8 mouse cellular contexts compared by ENCODE assay signal in the genomic region with DNA sequence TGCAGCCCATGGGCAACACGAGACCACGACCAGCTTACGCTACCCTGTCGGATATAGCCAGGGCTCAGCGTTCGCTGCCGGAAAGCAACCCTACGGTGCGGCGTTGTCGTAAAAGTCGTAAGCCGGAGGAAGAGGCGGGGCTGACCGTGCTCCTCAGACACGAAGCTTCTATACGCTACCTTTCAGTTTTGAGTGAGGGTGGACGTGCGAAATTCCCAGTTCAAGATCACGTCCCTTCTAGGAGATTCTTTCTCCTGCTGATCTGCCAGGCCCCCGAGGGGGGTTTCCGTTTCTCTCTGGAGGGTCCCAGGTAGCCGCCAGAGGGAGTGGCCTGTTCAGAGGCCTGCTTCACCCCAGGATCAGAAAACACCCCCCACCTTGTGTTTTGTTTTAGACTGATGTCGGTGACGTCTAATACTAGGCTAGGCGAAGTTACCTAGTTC. TPM values are rescaled to one million over a fixed set of nuclear protein-coding genes. Genes with fewer than 3 reads are reported as not detected.
DNase-seq lines count a peak whose midpoint lies in the region; ATAC-seq and TF ChIP-seq lines count a peak whose summit lies in the region.

Gene Hax1, minus strand, starts transcription at position 169 of the 443 bp plus-strand sequence.

- TF ChIP-seq CTCF in C2C12 (IDR thresholded peaks at IDR 0.05; ENCODE audit: control insufficient read depth, insufficient read depth, insufficient read length), result no peak
- TF ChIP-seq CTCF in brain, embryonic 14.5 days (IDR thresholded peaks at IDR 0.05; ENCODE audit: borderline replicate concordance, extremely low read depth, insufficient read depth, insufficient read length), result peak; percentile 11; the same call in 1 of the 2 replicates
- TF ChIP-seq CTCF in liver, adult 2 months (IDR thresholded peaks at IDR 0.05; ENCODE audit: low read depth, low read length), result 0 out of 2 replicates have a peak, but pooled peaks have one; percentile 6

- peak within 1 kb of the TSS; percentile 63 for H3ac ChIP-seq in C2C12 (ENCODE audit: control insufficient read depth, insufficient read length, low read depth)
- H3ac ChIP-seq in myocyte (ENCODE audit: control insufficient read depth, insufficient read length), result peak within 1 kb of the TSS; percentile 15

- under 1% methylated on average over 26 of the region's 26 CpGs for WGBS in heart, embryonic 11.5 days (ENCODE audit: insufficient replicate concordance)
- under 1% methylated on average over 26 of the region's 26 CpGs for WGBS in kidney, embryonic 16.5 days
- WGBS in liver, adult 2 months, result under 1% methylated on average over 26 of the region's 26 CpGs

- peak within 1 kb of the TSS; percentile 81 for H3K27ac ChIP-seq in heart, embryonic 11.5 days (ENCODE audit: low read depth, low read length)
- peak within 1 kb of the TSS; percentile 91 for H3K27ac ChIP-seq in kidney, embryonic 16.5 days (ENCODE audit: low read length)
- H3K27ac ChIP-seq in liver, adult 2 months (replicated peaks; ENCODE audit: insufficient read depth, low read depth, low read length), result peak within 1 kb of the TSS; percentile 93

- peak within 1 kb of the TSS; percentile 87 for H3K9ac ChIP-seq in heart, embryonic 11.5 days (ENCODE audit: low read depth, low read length)
- peak within 1 kb of the TSS; percentile 90 for H3K9ac ChIP-seq in kidney, embryonic 16.5 days (replicated peaks; ENCODE audit: low read length)
- peak within 1 kb of the TSS; percentile 89 for H3K9ac ChIP-seq in liver, adult 2 months (ENCODE audit: low read depth, low read length)

- peaks cover 14% of the 10 kb centered on the region for H3K79me3 ChIP-seq in C2C12 (ENCODE audit: low read depth)

- 0 out of 2 replicates have a peak, but pooled peaks have one; percentile 1 for TF ChIP-seq POLR2A in brain, embryonic 14.5 days (IDR thresholded peaks at IDR 0.05; ENCODE audit: borderline replicate concordance, extremely low read depth, insufficient read depth, insufficient read length, poor library complexity, severe bottlenecking)
- peak; percentile 62; the same call in 1 of the 2 replicates for TF ChIP-seq POLR2A in liver, adult 2 months (IDR thresholded peaks at IDR 0.05; ENCODE audit: extremely low read depth, insufficient read depth, low read length)
- peak; percentile 83 for TF ChIP-seq POLR2A in myocyte (IDR thresholded peaks at IDR 0.05; ENCODE audit: insufficient read length, low read depth)

- peak; percentile 99 for DNase-seq in brain, embryonic 14.5 days (ENCODE audit: low read depth)
- DNase-seq in liver, adult 2 months (ENCODE audit: extremely low read depth, low read depth, low spot score), result peak; percentile 93
- DNase-seq in splenic B cell, adult 2 months (ENCODE audit: low read depth, low spot score), result peak; percentile 95

- H3K36me3 ChIP-seq in C2C12 (ENCODE audit: control insufficient read depth, insufficient read depth) (peaks cover 57% of the 10 kb centered on the region), myocyte (ENCODE audit: control insufficient read depth, insufficient read depth) (peaks cover 54% of the 10 kb centered on the region)
- peaks cover 68% of the 10 kb centered on the region for H3K36me3 ChIP-seq in erythroblast, embryonic 14.5 days (ENCODE audit: control insufficient read depth)
- H3K36me3 ChIP-seq in heart, embryonic 11.5 days (ENCODE audit: control insufficient read depth, insufficient read depth, low read length), result peaks cover 13% of the 10 kb centered on the region
- H3K36me3 ChIP-seq in kidney, embryonic 16.5 days (ENCODE audit: insufficient read depth, low read length), result peaks cover 43% of the 10 kb centered on the region
- H3K36me3 ChIP-seq in liver, adult 2 months (ENCODE audit: control insufficient read depth, insufficient read depth, low read length), result peaks cover 34% of the 10 kb centered on the region
- peaks cover 9% of the 10 kb centered on the region; the same call in 1 of the 2 replicates for H3K36me3 ChIP-seq in splenic B cell, adult 2 months (ENCODE audit: control insufficient read depth, insufficient read depth, low read length, poor library complexity, severe bottlenecking)

- peak within 1 kb of the TSS; percentile 78 for H3K4me3 ChIP-seq in C2C12 (ENCODE audit: insufficient read depth, poor library complexity, severe bottlenecking)
- peak within 1 kb of the TSS; percentile 93 for H3K4me3 ChIP-seq in erythroblast, embryonic 14.5 days (replicated peaks)
- H3K4me3 ChIP-seq in heart, embryonic 11.5 days (ENCODE audit: low read depth, low read length), result peak within 1 kb of the TSS; percentile 70
- peak within 1 kb of the TSS; percentile 67 for H3K4me3 ChIP-seq in kidney, embryonic 16.5 days (ENCODE audit: low read length)
- peak within 1 kb of the TSS; percentile 74 for H3K4me3 ChIP-seq in liver, adult 2 months (ENCODE audit: insufficient read depth, low read depth, low read length)
- H3K4me3 ChIP-seq in myocyte, result peak within 1 kb of the TSS; percentile 93

- peak within 1 kb of the TSS; percentile 75 for H3K4me2 ChIP-seq in heart, embryonic 11.5 days
- peak within 1 kb of the TSS; percentile 84 for H3K4me2 ChIP-seq in kidney, embryonic 16.5 days (replicated peaks; ENCODE audit: low read depth, low read length)
- peak within 1 kb of the TSS; percentile 87 for H3K4me2 ChIP-seq in myocyte (ENCODE audit: low read depth)

- no peaks in the 10 kb centered on the region for H3K27me3 ChIP-seq in C2C12 (ENCODE audit: control insufficient read depth, insufficient read depth, insufficient read length)
- H3K27me3 ChIP-seq in erythroblast, embryonic 14.5 days (ENCODE audit: control insufficient read depth), result no peaks in the 10 kb centered on the region
- H3K27me3 ChIP-seq in heart, embryonic 11.5 days (ENCODE audit: control insufficient read depth, insufficient read depth, low read length), result no peaks in the 10 kb centered on the region
- no peaks in the 10 kb centered on the region for H3K27me3 ChIP-seq in kidney, embryonic 16.5 days (ENCODE audit: insufficient read depth, low read length)
- H3K27me3 ChIP-seq in liver, adult 2 months (ENCODE audit: control insufficient read depth, insufficient read depth, low read length), result no peaks in the 10 kb centered on the region
- no peaks in the 10 kb centered on the region for H3K27me3 ChIP-seq in myocyte (ENCODE audit: control insufficient read depth, insufficient read depth, insufficient read length)
- H3K27me3 ChIP-seq in splenic B cell, adult 2 months (ENCODE audit: control insufficient read depth, insufficient read depth, low read length, poor library complexity, severe bottlenecking), result no peaks in the 10 kb centered on the region

- ATAC-seq in heart, embryonic 11.5 days (replicated peaks; ENCODE audit: insufficient number of reproducible peaks, low FRiP score, low TSS enrichment), result peak; percentile 87
- ATAC-seq in kidney, embryonic 16.5 days (ENCODE audit: low FRiP score, low TSS enrichment), result peak; percentile 90

- H3K4me1 ChIP-seq in erythroblast, embryonic 14.5 days (ENCODE audit: control insufficient read depth), result peaks cover 23% of the 10 kb centered on the region
- H3K4me1 ChIP-seq in heart, embryonic 11.5 days (ENCODE audit: control insufficient read depth, insufficient read depth, low read length), result peaks cover 5% of the 10 kb centered on the region; the same call in 1 of the 2 replicates
- H3K4me1 ChIP-seq in kidney, embryonic 16.5 days (ENCODE audit: insufficient read depth, low read length), result peaks cover 10% of the 10 kb centered on the region
- peaks cover 6% of the 10 kb centered on the region for H3K4me1 ChIP-seq in liver, adult 2 months (ENCODE audit: control insufficient read depth, insufficient read depth, low read length)

- H3K9me3 ChIP-seq in erythroblast, embryonic 14.5 days (ENCODE audit: control insufficient read depth, low read length), result no peaks in the 10 kb centered on the region
- no peaks in the 10 kb centered on the region for H3K9me3 ChIP-seq in heart, embryonic 11.5 days (replicated peaks; ENCODE audit: control insufficient read depth, low read length)
- no peaks in the 10 kb centered on the region for H3K9me3 ChIP-seq in kidney, embryonic 16.5 days (ENCODE audit: low read length)

- H3K79me2 ChIP-seq in C2C12 (ENCODE audit: control insufficient read depth, insufficient read depth), result peaks cover 18% of the 10 kb centered on the region
- no peaks in the 10 kb centered on the region for H3K79me2 ChIP-seq in liver, adult 2 months (ENCODE audit: control insufficient read depth, insufficient read depth, low read length)
- H3K79me2 ChIP-seq in myocyte (ENCODE audit: control insufficient read depth, insufficient read depth), result peaks cover 18% of the 10 kb centered on the region

TF ChIP-seq in C2C12, 6 proteins besides CTCF, POLR2A, EP300 and RAD21:
- TF ChIP-seq MAX (IDR thresholded peaks at IDR 0.05), result peak; percentile 33
- no peak for TF ChIP-seq MYOD1 (IDR thresholded peaks at IDR 0.05; ENCODE audit: control insufficient read depth, insufficient read length, low read depth)
- TF ChIP-seq CEBPB (IDR thresholded peaks at IDR 0.05; ENCODE audit: low read depth), result no peak
- TF ChIP-seq MYOG (IDR thresholded peaks at IDR 0.05; ENCODE audit: control insufficient read depth, extremely low read depth, insufficient read length), result no peak
- no peak for TF ChIP-seq FOSL1 (IDR thresholded peaks at IDR 0.05; ENCODE audit: insufficient read depth, low read length, poor library complexity, severe bottlenecking)
- no peak for TF ChIP-seq USF1 (IDR thresholded peaks at IDR 0.05; ENCODE audit: low read depth)

TF ChIP-seq in myocyte, 11 proteins besides CTCF, POLR2A, EP300 and RAD21:
- TF ChIP-seq TCF12 (IDR thresholded peaks at IDR 0.05; ENCODE audit: insufficient read depth, poor library complexity, severe bottlenecking) (no peak), POLR2AphosphoS2 (IDR thresholded peaks at IDR 0.05; ENCODE audit: insufficient read length, low read depth) (peak; percentile 99)

RNA-seq across cellular contexts. Expression of gene Hax1, which starts in this region (rescaled TPM):
- polyA plus RNA-seq in C2C12 (2012; fragmentation: generic; extraction: Trizol), result 296 TPM
- 93.7 and 115 TPM in 2 replicates for polyA plus RNA-seq in brain, embryonic 14.5 days (2012; rRNA removed)
- polyA plus RNA-seq in erythroblast, embryonic 14.5 days (2012), result 6.0 and 6.7 TPM in 2 replicates
- 91.0 and 101 TPM in 2 replicates for polyA plus RNA-seq in heart, embryonic 11.5 days (2014; fragmentation: Nextera tagmentation; extraction: Ambion mirVana)
- 175 and 189 TPM in 2 replicates for polyA plus RNA-seq in kidney, embryonic 16.5 days (2015; fragmentation: Nextera tagmentation; extraction: Ambion mirVana)
- total RNA-seq in liver, adult 2 months (2014; rRNA removed), result 82.1 and 86.1 TPM in 2 replicates
- polyA plus RNA-seq in liver, adult 2 months (2012; rRNA removed), result 68.6 and 70.2 TPM in 2 replicates
- polyA plus RNA-seq in myocyte (2012; fragmentation: generic; extraction: Trizol), result 400 TPM

Comparison
In these comparisons a context has a peak if more than half of its experiments do, and no peak if none do; other contexts are left out.
1. Peak in every context shown above with its lines: DNase-seq, ATAC-seq, H3K4me3 ChIP-seq and H3K27ac ChIP-seq.
2. POLR2A ChIP-seq: peak in every context shown above with its lines; median percentile 83 in myocyte; 62 in liver, adult 2 months; 1 in brain, embryonic 14.5 days.